ENCODE assay signal across 13 mouse cellular contexts in genomic region chr8:11560220-11560619, GRCm38 (mm10).
"Had no signal": no experiment of that assay in that cellular context is flagged by ENCODE, and none has a peak within 500 bp of the region (broad histone marks: within the 10 kb centered on the region; RNA-seq: fewer than 3 reads in every experiment).

No protein-coding gene starts in this region.

- H3K27me3 ChIP-seq: limb, embryonic 12.5 days; neural tube, embryonic 15.5 days had no signal

- H3K9me3 ChIP-seq: limb, embryonic 12.5 days; neural tube, embryonic 15.5 days had no signal

- H3K9ac ChIP-seq: limb, embryonic 12.5 days; neural tube, embryonic 15.5 days had no signal

- H3K4me2 ChIP-seq: limb, embryonic 12.5 days; midbrain, embryonic 11.5 days had no signal

- H3K4me3 ChIP-seq: neural tube, embryonic 15.5 days had no signal

- H3K27ac ChIP-seq: limb, embryonic 12.5 days; neural tube, embryonic 15.5 days had no signal

- ATAC-seq: intestine, postnatal 0 days; lung, postnatal 0 days had no signal

- DNase-seq: kidney, adult 8-10 months; kidney, postnatal 25 days; lung, adult 2 months; lung, postnatal 36 days; right cerebral cortex, adult 18-20 months; right cerebral cortex, postnatal 25 days; thymus, adult 18-20 months; thymus, postnatal 14 days had no signal
